Mouse (Mus musculus): ENCODE results near the gene Lrguk. TPM values are rescaled to one million over a fixed set of nuclear protein-coding genes. Genes with fewer than 3 reads are reported as not detected.

Gene Lrguk
- total RNA-seq, 1 experiment from 2014 or later = not detected

DNA sequence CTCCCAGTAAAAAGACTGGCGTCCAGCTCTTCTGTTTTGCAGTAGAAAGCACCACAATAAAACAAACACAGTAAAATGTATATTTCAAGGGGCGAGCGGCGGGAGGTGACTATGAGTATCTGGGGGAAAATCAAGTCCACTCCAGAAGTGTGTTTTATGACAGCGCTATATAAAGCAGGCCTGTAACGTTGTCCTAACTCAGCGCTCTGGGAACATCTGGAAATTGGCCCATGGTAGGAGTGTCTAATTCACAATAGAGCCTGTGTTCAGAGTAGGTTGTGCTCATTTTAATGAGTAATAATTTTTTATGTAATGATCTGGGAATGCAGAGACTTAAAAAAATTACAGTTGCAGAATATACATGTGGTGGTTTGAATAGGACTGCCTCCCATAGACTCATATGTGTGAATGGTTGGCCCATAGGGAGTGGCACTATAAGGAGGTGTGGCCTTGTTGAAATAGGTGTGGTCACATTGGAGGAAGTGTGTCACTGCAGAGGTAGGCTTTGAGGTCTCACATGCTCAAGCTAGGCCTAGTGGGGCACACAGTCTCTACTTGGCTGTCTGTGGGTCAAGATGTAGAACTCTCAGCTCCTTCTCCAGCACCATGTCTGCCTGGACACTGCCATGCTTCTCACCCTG, 87.7 kb downstream of the Lrguk start:
- ATAC-seq (replicated peaks; ENCODE audit: insufficient number of reproducible peaks, low FRiP score, low TSS enrichment, poor library complexity, severe bottlenecking) = no peak

DNA sequence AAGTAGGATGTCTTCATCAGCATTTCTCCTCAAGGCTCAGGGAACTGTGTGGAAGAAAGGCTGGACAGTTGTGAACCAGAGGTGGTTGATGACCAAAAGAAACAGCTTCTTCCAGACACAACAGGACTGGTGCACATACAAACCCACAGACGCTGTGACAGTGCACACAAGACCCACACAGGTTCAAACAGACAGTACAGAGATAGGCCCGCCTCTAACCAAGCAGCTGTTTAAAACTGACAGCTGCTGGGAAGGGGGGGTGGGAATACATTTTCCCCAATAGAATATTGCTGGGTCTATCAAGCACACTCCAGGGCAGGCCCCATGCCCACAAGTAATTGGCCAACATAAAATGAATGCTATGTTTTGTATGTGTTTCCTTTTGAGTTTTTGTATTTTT, 95.2 kb downstream of the Lrguk start:
- ATAC-seq (replicated peaks; ENCODE audit: insufficient number of reproducible peaks, low FRiP score, low TSS enrichment, poor library complexity, severe bottlenecking) = no peak

DNA sequence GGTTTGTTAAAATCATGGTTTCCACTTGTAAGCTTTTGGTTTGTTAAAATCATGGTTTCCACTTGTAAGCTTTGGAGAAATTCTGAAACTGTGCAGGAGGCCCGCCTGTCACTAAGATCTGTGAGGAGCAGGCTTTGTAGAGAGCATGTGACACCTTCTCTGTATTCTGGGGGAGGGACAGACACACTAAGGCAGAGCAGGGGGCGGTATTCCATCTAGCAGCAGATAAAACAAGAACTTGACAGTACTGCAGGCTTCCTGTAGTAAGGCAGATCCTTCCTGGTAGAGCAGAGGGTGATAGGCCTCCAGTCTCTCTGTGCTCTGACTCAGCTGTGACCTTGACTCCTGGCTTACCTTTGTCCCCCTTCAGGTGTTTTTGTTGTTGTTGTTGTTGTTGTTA, 100.0 kb downstream of the Lrguk start:
- ATAC-seq (replicated peaks; ENCODE audit: insufficient number of reproducible peaks, low FRiP score, low TSS enrichment, poor library complexity, severe bottlenecking) = no peak

DNA sequence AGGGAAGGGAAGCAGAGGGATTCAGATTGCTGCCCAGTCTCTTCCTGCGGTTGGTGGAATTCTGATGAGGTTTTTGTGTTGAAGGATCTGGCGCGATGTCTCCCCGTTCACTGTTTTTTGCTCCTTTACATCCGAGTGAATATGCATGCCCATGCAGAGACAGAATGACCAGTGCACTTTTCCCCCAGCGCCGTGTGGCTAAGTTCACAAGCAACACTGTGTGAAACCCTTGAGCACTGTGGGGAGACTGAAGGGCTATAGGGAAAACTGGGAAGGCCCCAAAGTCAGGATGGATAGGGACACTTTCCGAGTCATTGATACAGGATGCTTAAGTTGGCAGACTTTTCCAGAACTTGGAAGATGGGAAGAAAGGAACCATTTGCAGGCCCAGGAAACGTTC, 103.1 kb downstream of the Lrguk start:
- no peak for ATAC-seq (replicated peaks; ENCODE audit: insufficient number of reproducible peaks, low FRiP score, low TSS enrichment, poor library complexity, severe bottlenecking)

DNA sequence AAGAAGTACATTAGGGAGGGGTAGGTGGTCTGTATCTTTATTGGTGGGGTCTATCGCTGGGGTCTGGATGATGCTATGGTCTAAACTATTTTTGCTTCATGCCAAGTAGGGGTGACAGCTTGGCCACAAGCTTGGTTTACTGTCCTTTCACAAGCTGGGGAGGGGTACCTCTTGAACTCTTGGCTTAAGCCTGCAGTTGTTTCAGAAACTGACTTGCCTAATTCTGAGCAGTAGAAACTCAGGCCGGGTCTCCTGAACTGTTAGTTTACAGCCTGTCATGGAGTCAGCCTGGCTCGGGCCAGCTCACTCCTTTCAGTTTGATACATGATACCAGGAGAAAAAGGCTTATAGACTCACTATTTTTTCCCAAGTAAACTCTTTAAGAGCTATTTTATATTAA, 109.1 kb downstream of the Lrguk start:
- no peak for ATAC-seq (replicated peaks; ENCODE audit: insufficient number of reproducible peaks, low FRiP score, low TSS enrichment, poor library complexity, severe bottlenecking)

DNA sequence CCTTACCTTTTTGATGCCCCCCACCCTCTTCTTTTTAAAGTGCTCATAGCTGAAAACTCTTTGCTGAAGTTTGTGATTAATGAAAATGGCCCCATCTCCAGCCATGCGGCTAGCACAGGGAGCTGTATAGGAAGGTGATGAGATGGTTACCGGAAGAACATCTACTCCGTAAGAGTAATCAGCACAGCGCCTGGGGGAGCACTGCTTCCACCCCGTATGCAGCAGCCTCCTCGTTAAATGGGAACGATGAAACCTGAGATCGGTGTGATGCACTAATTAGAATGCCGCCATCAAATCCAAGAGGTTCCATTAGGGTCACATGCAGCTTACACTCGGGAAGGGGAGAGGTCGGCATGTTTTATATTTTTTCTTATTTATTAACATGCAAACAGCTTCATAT, 113.7 kb downstream of the Lrguk start:
- ATAC-seq (replicated peaks; ENCODE audit: insufficient number of reproducible peaks, low FRiP score, low TSS enrichment, poor library complexity, severe bottlenecking) = no peak

DNA sequence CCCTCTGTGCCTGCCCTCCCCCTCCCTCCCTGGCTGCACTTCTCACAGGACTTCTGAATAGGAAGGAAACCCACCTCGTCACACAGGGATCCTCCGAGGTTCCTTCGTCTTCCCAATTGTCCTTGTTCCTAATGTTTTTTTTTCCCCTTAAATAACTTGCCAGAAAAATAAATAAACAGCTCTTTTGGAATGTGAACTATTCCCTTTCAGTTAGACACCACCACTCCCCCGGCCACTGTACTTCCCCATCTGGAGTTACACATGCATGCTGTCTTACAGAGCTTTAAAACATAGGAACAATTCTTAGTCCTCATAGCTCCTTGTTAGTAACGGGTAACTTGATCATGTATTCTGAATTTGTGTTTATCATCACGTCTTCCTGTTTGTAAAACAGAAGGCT, 116.8 kb downstream of the Lrguk start:
- ATAC-seq (replicated peaks; ENCODE audit: insufficient number of reproducible peaks, low FRiP score, low TSS enrichment, poor library complexity, severe bottlenecking) = no peak

DNA sequence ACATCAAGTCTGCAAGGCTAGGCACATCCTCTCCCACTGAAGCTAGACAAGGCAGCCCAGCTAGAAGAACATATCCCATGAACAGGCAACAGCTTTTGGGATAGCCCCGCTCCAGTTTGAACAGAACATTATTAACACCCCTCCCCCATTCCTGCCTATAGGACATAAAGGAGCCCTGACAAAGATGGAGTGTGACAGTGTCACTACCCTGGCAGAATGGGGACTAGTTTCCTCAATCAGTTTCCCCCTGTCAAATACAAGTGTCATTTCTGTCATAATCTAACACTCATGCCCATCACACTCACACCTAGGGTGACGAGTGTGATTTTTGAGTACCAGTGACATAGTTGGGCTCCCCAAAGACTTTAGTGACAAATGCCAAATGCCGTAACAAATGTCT, 118.8 kb downstream of the Lrguk start:
- ATAC-seq (replicated peaks; ENCODE audit: insufficient number of reproducible peaks, low FRiP score, low TSS enrichment, poor library complexity, severe bottlenecking) = no peak

DNA sequence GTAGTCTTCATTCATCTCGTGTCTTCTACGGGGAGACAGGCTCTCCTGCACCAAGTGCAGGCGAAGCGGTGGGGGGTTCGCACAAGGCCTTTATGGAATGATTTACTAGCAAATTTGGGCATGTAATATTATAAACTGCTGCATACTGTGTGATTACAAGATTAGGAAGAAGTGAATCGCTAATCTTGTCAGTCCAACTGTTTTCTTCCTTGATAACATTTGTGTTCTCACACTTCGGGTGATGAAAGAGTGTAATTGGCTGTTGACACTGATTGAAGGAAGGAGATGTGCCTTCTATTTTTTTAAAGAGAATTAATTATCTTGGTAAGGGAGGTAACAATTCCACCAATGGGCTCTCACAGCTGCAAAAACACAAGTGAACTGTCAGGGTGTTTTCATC, 119.4 kb downstream of the Lrguk start:
- ATAC-seq (replicated peaks; ENCODE audit: insufficient number of reproducible peaks, low FRiP score, low TSS enrichment, poor library complexity, severe bottlenecking) = no peak

DNA sequence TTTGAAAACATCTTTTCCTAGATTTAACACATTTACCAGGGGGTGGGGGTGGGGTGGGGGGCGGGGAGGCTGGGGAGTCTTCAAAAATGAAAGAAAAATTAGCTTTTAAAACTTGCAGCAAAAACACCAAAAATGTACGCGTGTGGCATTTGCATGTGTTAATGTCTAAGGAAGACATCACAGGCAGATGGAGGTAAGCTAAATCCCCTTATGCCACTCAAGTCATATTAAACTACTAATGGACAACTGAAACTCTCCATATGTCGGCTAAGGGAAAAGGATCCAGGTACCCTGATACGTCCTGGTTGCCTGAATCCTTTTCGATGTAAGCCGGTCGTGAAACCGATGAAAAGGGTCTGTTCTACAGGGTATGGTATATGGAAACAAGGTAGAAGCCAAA, 119.8 kb downstream of the Lrguk start:
- ATAC-seq (replicated peaks; ENCODE audit: insufficient number of reproducible peaks, low FRiP score, low TSS enrichment, poor library complexity, severe bottlenecking) = no peak

DNA sequence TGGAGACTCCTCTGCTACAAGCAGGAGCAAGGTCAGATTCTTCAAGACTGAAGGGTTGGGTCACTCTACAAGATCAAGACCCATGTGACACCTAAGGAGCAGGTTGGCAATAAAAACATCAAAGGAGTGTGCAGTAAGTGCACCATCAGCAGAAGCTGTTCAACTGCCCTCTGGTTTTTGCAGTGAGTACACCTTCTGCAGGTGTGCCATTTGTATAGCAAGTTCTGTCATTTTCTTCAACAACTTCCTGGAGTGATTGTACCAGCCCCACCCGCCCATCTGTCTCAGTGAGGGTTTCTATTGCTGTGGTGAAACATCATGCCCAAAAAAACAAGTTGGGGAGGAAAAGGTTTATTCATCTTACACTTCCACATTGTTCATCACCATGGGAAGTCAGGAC, 120.6 kb downstream of the Lrguk start:
- ATAC-seq (replicated peaks; ENCODE audit: insufficient number of reproducible peaks, low FRiP score, low TSS enrichment, poor library complexity, severe bottlenecking) = no peak

DNA sequence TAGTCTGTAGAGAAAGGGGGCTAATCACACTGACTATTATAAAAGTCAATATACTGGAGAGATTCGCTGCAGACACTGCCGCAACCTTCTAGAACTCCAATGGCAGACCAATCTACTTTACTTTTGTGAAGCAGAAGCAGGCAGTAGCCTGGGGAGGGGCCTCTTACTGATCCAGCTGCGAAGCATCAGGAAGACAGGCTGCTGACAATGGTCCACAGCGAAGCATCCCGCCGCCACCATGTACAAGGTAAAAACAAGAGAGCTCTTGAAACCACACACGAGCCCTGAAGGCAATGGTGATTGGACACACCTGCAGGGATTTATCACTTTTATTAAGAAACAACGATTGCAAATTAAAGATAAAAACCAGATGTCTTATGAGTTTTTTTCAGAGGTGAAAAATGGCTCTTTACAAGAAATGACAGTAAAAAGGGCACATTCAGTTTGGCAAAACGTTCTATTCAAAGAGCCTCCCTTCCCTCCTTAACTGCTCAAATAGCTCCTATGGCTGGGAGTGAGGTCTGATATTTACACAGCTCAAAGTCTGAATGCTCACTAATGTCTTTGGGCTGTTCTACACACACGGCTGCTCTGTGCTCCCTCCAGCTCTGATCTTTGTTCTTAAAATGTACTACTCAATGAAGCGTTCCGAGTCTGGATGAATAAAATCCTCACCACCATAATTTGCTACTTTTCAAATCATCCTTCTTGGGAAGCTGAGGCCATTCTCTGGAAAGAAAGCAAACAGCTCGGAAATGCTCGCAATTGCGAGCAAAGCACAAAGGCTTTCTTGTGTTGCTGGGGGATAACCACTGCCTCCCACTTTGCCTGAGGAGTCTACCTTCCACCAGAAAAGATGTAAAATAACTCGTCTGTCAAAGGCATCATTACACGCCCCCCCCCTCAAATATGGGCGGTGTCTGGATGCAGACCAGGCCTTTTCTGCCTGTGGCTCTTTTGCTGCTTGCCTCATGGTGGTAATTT, 124.1 kb downstream of the Lrguk start:
- no peak for ATAC-seq (replicated peaks; ENCODE audit: insufficient number of reproducible peaks, low FRiP score, low TSS enrichment, poor library complexity, severe bottlenecking)

DNA sequence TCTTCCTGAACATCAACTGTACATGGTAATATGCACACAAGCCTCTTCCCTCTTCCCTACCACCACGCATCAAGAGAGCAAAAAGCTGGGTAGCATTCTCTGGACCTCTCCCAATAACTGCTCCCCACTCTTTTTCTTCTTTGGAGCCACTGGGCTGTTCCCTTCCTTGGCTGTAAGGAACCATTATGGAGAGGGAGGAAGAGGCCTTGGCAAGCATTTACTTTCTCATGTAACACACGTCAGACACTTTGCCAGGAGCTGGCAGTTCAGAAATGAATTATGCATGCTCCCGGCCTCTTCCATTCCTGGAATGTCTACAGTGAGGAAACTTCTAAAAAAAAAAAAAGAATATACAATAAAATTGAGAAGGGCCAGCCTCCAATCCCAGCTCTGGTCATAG, 125.0 kb downstream of the Lrguk start:
- ATAC-seq (replicated peaks; ENCODE audit: insufficient number of reproducible peaks, low FRiP score, low TSS enrichment, poor library complexity, severe bottlenecking) = no peak

DNA sequence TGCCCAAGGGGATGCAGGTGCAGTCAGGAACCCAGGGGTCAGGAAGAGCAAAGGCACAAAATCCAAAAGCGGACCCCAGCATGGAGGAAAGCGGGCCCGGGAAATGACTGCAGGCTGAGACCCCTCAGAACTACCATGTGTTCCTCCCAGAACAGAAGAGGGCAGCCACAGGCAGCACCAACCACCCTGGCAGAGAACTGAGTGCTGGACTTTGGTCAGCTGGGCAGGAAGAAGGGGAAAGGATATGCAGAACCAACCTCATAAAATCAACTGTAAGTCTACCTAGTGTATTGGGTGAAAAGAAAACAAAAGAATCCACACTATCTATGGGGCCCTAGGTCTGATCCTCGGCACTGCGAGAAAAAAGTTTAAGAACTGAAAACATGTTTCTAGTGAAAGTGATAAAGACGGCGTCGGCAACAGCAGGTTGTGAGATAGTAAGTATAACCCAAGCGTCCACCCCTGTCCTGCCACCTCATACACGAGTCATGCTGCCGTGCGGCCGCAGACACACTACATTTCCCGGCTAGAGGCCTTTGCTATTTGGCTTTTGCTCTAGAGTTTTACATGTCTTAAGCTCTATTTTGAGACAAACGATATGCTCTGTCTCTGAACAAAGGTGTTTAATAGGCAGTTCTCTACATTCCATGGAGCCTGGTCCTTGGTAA, 126.0 kb downstream of the Lrguk start:
- ATAC-seq (replicated peaks; ENCODE audit: insufficient number of reproducible peaks, low FRiP score, low TSS enrichment, poor library complexity, severe bottlenecking) = no peak

DNA sequence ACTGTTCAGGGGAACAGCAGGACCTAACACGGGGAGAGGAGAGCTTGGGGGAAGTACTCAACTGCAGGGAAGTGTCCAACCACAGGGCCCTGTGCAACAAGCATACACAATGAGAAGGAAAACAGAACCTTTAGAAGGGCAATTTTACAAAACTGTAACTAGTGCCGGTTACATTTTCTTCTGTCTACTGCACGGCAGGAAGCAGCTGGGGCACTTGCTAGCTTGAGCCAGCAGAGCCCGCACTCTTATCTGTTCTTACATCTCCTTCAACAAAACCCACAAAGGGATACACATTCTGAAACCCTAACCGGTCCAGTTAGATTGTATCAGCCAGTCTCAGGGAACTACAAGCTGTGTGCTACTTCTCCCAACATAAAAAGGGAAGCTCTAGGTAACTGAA, 126.8 kb downstream of the Lrguk start:
- no peak for ATAC-seq (replicated peaks; ENCODE audit: insufficient number of reproducible peaks, low FRiP score, low TSS enrichment, poor library complexity, severe bottlenecking)

DNA sequence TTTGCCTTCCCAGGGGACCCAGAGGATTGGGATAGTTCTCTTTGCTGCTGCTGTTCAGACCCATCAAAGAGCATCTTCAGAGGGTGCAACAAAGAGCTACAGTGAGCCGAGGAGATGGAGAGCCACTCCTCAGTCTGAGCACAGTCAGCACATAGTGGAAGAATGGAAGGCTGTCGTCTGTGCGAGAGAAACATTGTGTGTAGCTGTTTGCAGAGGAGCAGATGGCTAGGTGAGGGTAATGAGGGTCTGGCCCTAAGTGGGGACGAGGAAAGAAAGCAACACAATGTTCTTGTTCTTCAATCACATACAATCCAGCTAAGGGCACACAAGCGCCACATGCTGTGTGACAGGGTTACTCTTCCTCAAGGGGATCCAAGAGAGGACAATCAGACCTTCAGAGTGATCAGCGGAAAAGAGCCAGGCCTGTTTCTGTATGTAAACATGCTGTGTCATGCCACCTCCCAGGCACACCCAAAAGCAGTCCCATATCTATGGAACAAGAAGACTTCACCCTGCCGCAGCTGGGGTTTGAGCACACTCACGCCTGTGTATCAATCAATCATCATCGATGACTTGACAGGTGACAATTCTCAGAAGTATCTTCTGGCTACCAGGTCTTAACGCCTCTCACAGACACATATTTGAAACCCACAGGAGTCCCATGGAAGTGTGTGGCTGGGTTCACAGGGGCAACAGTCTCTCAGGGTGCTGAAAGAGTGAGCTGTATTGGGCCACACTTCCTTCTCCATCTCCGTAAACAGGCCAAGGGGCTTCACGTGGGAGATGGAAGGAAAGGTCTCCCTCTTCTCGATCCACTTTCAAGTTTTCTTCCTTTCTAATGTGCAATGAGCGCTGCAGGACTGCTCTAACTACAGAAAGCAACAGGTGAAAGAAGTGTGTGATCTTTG, 127.8 kb downstream of the Lrguk start:
- no peak for ATAC-seq (replicated peaks; ENCODE audit: insufficient number of reproducible peaks, low FRiP score, low TSS enrichment, poor library complexity, severe bottlenecking)

DNA sequence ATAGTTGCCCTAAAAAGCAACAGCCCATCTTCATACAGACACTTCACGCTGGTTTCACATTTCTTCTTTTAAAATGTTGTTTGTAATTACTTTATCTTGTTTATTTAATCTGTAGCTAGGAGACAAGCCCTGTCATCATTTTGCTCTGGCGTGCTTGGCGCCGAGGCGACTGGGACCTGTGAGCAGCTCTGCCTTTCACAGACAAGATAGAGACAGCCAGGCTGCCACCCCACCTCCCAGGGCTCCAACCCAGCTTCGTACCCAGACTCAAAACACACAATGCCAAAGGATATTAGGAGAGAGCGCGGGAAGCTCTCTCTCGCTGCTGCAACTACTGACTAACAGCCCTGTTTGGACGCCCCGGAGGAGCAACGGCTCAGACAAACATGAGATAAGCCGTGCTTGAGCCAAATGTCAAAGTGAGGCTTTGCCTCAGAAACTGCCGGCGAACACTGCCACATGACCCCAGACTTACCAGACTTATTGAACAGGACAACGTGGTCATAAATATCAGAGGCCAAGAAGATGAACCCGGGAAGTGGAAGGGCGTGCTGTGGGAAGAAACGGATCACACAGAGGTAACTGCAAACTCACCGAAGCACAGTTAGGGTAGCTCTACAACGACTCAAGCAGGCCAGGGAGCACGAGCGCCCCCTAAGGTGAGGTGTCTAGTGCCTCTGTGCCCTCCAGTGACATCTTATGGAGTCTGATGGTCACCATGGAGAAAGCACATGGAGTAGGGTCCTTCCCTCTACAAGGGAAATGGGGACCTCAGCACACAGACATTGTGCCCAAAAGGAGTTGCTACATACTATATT, 131.0 kb downstream of the Lrguk start:
- no peak for ATAC-seq (replicated peaks; ENCODE audit: insufficient number of reproducible peaks, low FRiP score, low TSS enrichment, poor library complexity, severe bottlenecking)

DNA sequence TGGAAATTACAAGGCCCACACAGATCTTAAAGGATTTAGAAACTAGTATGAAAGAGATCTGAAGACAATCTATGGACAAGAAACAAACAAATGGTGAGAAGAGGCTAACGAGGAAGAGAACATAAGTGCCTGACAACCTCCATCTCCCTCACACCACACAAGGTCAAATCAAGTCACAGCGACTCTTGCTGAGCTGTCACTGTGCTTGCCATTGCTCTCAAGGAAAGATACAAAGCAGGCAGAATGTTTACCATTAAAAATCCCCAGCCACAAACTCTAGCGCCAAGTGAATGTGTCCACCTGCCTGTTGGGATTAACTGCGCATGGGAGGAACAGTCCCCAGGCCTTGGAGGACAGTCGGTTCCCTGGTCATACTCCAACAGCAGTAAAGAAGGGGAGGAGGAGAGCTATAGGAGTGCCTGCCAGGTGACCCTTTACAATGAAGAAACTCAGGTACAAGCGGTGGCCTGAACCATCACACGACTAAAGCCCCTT, 131.6 kb downstream of the Lrguk start:
- no peak for ATAC-seq (replicated peaks; ENCODE audit: insufficient number of reproducible peaks, low FRiP score, low TSS enrichment, poor library complexity, severe bottlenecking)

Data from monocyte, adult 5-6 weeks (primary cell).